Mouse (Mus musculus): ENCODE results near the gene Pomt1. TPM values are rescaled to one million over a fixed set of nuclear protein-coding genes. Genes with fewer than 3 reads are reported as not detected.

Pomt1 gene
- 14.8 and 16.3 TPM in 2 replicates for polyA plus RNA-seq (2012; rRNA removed)

GRCm38 (mm10) chr2:32235886-32236759 is at the start of gene Pomt1:
Pomt1 (plus strand) TSS chr2:32236590.
- peak; percentile 72 for DNase-seq (ENCODE audit: low spot score)

DNA sequence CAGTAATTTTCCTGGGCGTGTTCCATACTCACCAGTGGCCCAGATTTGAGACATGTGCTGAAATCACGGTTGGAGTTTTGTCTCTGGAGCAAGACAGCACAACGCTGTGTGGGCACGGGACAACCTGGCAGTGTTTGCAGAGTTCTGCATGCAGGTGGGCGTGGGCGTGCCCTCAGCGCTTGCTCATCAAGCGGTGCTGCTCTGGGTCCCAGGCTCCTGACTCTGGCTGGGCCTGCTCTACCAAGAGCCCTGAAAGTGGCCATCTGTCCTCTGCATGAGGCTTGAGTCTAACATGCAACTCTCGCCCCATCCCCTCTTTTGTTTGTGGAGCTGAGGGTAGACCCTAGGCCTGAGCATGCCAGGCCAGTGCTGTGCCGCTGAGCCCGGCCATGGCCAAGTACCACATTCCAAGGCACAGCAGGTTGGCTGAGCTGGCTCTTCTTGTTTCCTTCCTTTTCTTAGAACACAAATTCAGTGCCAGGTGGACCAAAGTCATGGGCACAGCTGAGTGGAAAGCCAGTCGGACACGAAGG is 49.3 kb upstream of the Pomt1 start:
- DNase-seq (ENCODE audit: low spot score): no peak

- DNase-seq (ENCODE audit: low spot score): no peak
Observed at GRCm38 (mm10) chr2:32187649-32188048, 48.7 kb upstream of the Pomt1 start.

DNA sequence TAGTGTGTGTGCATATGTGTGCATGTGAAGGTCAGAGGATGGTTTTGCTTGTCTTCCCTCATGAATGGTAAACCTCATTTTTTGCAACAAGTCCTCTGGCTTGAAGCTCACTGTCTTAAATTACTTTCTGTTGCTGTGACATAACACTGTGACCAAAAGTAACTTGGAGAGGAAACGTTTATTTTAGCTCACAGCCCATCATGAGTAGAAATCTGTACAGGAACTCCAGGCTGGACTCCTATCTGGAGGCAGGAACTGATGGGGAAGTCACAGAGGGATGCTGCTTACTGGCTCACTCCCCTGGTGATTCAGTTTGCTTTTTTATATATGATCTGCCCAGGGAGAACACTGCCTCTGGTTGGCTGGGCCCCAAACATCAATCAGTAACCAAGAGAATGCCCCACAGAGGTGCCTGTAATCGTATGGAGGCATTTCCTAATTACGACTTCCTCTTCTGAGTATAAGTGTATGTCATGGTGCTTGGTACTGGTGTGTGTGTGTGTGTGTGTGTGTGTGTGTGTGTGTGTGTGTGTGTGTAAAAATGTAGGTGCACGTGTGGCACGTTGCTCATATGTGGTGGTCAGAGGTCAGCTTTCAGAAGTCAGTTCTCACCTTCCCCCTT is 47.2 kb upstream of the Pomt1 start:
- no peak for DNase-seq (ENCODE audit: low spot score)

- no peak for DNase-seq (ENCODE audit: low spot score)
Observed at GRCm38 (mm10) chr2:32190620-32191019, 45.8 kb upstream of the Pomt1 start.

DNA sequence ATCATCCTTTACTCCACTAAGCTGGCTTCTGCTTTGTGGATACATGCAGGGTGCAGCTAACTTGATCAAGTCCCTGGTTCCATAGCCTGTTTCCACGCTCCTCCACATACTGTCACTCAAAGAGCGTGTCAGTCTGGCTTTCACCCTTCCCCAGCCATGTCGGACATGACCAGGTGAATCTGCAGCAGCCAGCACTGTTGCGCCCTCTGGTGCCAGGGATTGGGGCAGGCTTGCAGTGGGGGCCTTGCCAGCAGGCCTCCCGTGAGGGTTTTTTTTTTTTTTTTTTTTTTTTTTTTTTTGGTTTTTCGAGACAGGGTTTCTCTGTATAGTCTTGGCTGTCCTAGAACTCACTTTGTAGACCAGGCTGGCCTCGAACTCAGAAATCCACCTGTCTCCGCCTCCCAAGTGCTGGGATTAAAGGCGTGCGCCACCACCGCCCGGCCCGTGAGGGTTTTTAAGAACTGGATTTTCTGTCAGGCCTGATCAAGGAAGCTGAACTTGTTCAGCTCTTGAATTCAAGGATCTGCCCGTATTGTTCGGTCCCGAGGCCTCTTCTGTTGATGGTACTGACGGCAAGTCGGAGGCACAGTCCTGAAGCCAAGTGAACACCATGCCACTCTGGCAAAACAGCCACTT is 44.4 kb upstream of the Pomt1 start:
- no peak for DNase-seq (ENCODE audit: low spot score)

DNA sequence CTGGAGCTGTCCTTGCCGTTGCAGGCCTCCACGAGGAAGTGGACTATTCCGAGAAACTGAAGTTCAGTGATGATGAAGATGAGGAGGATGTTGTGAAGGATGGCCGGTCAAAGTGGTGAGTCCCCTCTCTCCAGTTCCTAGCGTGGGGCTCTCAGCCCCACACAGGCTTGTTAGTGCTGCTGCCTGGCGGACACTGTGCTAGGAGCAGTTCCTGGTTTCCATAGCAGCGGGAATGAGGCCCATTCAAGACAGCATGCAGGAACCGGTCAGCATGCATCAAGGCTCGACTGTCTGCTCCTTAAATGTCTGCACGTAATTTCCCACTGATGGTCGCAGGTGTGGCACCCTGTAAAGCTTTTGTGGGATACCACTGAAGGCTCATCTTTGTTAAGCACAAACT is 37.4 kb upstream of the Pomt1 start:
- no peak for DNase-seq (ENCODE audit: low spot score)

GRCm38 (mm10) chr2:32200033-32200432 is 36.4 kb upstream of the Pomt1 start:
- no peak for DNase-seq (ENCODE audit: low spot score)

DNA sequence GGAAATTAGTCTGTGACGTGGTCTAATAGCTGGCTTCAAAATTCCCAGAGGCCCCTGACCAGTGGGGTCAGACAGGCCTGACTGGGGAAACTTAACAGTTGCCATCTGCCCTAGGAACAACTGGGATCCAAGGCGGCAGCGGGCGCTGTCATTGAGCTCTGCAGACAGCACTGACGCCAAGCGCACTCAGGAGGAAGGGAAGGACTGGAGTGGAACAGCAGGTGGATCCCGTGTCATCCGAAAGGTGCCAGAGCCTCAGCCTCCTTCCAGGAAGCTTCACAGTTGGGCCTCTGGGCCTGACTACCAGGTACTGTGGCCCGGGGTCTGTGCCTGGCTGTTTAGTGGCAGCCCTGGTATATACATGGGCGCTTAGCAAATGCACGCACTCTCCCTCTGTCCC is 35.7 kb upstream of the Pomt1 start:
- DNase-seq (ENCODE audit: low spot score): no peak

GRCm38 (mm10) chr2:32201527-32201926 is 34.9 kb upstream of the Pomt1 start:
- DNase-seq (ENCODE audit: low spot score): no peak

- DNase-seq (ENCODE audit: low spot score): no peak
Observed at GRCm38 (mm10) chr2:32203853-32204252, 32.5 kb upstream of the Pomt1 start.

- DNase-seq (ENCODE audit: low spot score): no peak
Observed at GRCm38 (mm10) chr2:32207682-32208081, 28.7 kb upstream of the Pomt1 start.

DNA sequence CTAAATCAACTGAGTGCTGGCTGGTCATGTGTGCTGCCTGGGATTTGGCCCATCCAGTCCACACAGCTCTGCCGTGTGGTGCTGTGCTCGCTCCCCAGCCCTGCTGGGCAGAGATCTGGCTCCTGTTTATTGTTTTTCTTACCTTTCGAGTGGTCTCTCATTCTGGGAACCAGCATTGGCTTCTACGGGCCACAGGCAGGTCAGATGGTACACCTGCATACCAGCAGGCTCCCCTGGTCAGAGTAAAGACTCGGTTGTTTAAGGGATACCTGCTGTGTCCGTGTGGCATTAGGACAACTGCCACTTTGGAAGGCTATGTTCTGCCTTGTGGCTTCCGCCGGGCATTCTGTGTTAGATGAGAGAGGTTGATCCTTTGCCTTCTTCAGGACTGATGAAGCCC is 24.7 kb upstream of the Pomt1 start:
- no peak for DNase-seq (ENCODE audit: low spot score)

GRCm38 (mm10) chr2:32213000-32213399 is 23.4 kb upstream of the Pomt1 start:
- DNase-seq (ENCODE audit: low spot score): no peak

- no peak for DNase-seq (ENCODE audit: low spot score)
Observed at GRCm38 (mm10) chr2:32215576-32215975, 20.8 kb upstream of the Pomt1 start.

DNA sequence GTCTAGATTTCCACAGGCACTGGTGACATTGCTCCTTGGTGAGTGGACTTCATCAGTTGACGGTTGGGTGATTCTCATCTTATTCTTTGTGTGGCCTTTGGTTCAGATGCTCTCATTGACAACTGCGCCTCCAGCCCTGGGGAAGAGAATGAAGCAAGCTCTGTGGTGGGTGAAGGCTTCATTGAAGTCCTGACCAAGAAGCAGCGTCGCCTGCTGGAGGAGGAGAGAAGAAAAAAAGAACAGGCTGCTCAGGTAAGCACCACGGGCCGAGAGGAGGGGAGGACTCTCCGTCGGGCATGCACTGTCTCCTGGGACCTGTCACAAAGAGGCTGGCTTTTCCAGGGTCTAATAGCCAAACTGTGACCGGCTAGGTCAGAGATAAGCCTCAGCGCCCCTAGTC is 19.9 kb upstream of the Pomt1 start:
- DNase-seq (ENCODE audit: low spot score): no peak

- DNase-seq (ENCODE audit: low spot score): no peak
Observed at GRCm38 (mm10) chr2:32217656-32218055, 18.7 kb upstream of the Pomt1 start.

GRCm38 (mm10) chr2:32218113-32218512 is 18.3 kb upstream of the Pomt1 start:
- DNase-seq (ENCODE audit: low spot score): no peak

DNA sequence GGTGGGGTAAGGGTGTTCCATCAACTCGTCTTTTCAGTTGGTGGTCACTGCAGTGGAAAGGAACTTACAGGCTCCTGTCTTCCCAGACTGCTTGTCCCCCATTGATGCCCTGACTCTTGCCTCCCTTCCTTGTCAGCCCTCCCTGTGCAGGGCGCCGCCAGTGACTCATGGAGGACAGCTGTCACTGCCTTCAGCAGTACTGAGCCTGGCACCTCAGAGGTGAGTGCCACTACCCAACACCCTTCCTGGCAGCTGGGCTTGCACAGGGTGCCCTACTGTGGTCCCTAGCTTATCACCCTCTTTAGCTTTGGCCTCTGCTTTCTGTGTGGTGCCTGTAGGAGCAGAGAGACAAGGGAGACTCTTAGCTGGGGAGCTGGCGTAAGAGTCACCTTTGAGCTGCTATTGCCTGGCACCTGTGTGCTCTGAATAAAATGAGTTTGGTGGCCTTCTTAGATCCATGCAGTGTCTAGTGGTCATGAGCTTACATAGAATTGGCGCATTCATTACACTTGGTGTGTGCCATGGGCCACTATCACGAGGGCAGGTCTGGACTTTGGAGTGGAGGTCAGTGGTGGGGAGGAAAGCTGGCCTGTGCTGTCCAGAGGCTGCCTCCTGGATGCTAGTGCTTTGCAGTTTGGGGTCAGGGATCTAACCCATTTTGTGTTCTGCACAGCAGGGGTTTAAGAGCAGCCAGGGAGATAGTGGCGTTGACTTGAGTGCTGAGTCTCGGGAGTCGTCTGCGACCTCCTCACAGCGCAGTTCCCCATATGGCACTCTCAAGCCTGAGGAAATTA is 17.7 kb upstream of the Pomt1 start:
- no peak for DNase-seq (ENCODE audit: low spot score)

GRCm38 (mm10) chr2:32219501-32219900 is 16.9 kb upstream of the Pomt1 start:
- DNase-seq (ENCODE audit: low spot score): no peak

DNA sequence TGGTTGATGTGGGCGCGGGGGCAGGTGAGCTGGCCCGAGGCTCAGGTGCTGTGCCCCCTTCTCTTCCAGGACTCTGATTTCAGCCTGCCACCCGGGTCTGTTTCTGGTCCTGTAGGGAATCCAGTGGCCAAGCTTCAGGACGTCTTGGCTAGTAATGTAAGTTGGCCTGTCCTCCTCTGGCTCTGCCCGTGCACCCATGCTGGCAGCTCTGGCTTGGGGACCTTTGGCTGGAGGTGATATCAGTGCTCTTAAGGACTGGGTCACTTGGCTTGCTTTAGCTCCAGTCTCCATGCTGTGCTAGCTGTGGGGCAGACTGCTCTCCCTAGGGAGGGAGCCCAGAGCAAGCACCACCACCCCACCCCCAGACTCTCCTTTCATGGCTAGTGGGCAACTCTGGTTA is 16.4 kb upstream of the Pomt1 start:
- DNase-seq (ENCODE audit: low spot score): no peak

DNA sequence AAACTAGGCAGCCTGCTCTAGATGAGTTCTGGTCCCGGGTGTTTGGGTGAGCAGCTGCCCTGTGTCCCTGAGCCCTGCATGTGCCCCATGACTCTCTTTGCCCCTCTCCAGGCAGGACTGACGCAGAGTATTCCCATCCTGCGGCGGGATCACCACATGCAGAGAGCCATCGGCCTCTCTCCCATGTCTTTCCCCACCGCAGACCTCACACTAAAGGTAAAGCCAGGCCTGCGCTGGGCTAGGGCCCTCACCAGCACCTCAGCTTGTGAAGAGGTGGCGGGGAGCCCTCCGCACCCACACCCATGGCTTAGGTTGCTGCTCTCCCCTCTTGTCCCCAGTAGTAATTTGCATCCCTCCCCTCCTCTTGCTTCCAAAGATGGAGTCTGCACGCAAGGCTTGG is 15.4 kb upstream of the Pomt1 start:
- no peak for DNase-seq (ENCODE audit: low spot score)

Measured in urinary bladder, adult 2 months (tissue).